16 mouse cellular contexts compared by ENCODE assay signal in genomic region chr3:144324974-144325373, GRCm38 (mm10).
"Had no signal": no experiment of that assay in that cellular context is flagged by ENCODE, and none has a peak within 500 bp of the region (broad histone marks: within the 10 kb centered on the region; RNA-seq: fewer than 3 reads in every experiment).

No protein-coding gene starts in this region.

- ATAC-seq: midbrain, embryonic 16.5 days had no signal

- H3K4me1 ChIP-seq: midbrain, embryonic 10.5 days; neural tube, embryonic 12.5 days had no signal

- DNase-seq: lung, adult 18-20 months; lung, embryonic 14.5 days; lung, postnatal 10 days; lung, postnatal 4 days; midbrain, embryonic 14.5 days; right cerebral cortex, postnatal 25 days; right cerebral cortex, postnatal 4 days; spleen, adult 18-20 months; thymus, adult 18-20 months; thymus, postnatal 14 days; thymus, postnatal 36 days had no signal

- H3K36me3 ChIP-seq: midbrain, embryonic 10.5 days; midbrain, embryonic 12.5 days; neural tube, embryonic 12.5 days had no signal

- H3K9me3 ChIP-seq: midbrain, embryonic 10.5 days; midbrain, embryonic 12.5 days; neural tube, embryonic 12.5 days had no signal

- H3K4me2 ChIP-seq: lung, embryonic 14.5 days; midbrain, embryonic 12.5 days; neural tube, embryonic 12.5 days had no signal

- H3K9ac ChIP-seq: liver, embryonic 14.5 days; lung, embryonic 14.5 days; midbrain, embryonic 12.5 days; neural tube, embryonic 12.5 days had no signal

- H3K27ac ChIP-seq: liver, embryonic 14.5 days; midbrain, embryonic 10.5 days; midbrain, embryonic 12.5 days; neural tube, embryonic 12.5 days had no signal

- H3K4me3 ChIP-seq: midbrain, embryonic 10.5 days; midbrain, embryonic 12.5 days; neural tube, embryonic 12.5 days had no signal

- H3K27me3 ChIP-seq: midbrain, embryonic 12.5 days; neural tube, embryonic 12.5 days had no signal
